Mouse (Mus musculus) ES-Bruce4 (cell line): ENCODE results near the gene Notch2. TPM values are rescaled to one million over a fixed set of nuclear protein-coding genes. Genes with fewer than 3 reads are reported as not detected.

Experiments used
- H3K27ac ChIP-seq: 2 replicates; pipeline ENCODE4 v1.5.1; 2012; ENCODE audit warnings: low read length, inconsistent platforms; ENCODE audit not compliant: insufficient read depth
- H3K27me3 ChIP-seq: 2 replicates; pipeline ENCODE4 v1.6.1; 2012; ENCODE audit warnings: mild to moderate bottlenecking, low read length, inconsistent platforms; ENCODE audit not compliant: control insufficient read depth, poor library complexity, insufficient read depth, severe bottlenecking
- H3K36me3 ChIP-seq: 2 replicates; pipeline ENCODE4 v1.6.1; 2012; ENCODE audit warnings: inconsistent platforms, mild to moderate bottlenecking, low read length, moderate library complexity; ENCODE audit not compliant: control insufficient read depth, poor library complexity, insufficient read depth, severe bottlenecking
- H3K4me1 ChIP-seq: one replicate; pipeline ENCODE4 v1.8.1; 2011; ENCODE audit warnings: low read length; ENCODE audit not compliant: control insufficient read depth, insufficient read depth
- H3K4me3 ChIP-seq: 2 replicates; pipeline ENCODE4 v1.5.1; 2011; ENCODE audit warnings: low read depth, mild to moderate bottlenecking, low read length
- H3K9ac ChIP-seq: 2 replicates; pipeline ENCODE4 v1.6.1; 2012; ENCODE audit warnings: low read depth, mild to moderate bottlenecking, inconsistent platforms; ENCODE audit not compliant: poor library complexity, severe bottlenecking
- H3K9me3 ChIP-seq: replicated peaks from 2 replicates; pipeline ENCODE4 v1.6.1; 2012; ENCODE audit warnings: mild to moderate bottlenecking, low read length, inconsistent platforms; ENCODE audit not compliant: control insufficient read depth, poor library complexity, insufficient read depth, severe bottlenecking
- CTCF ChIP-seq: IDR thresholded peaks from one replicate; pipeline ENCODE4 v1.8.1; 2011; ENCODE audit warnings: low read depth, low read length
- EP300 ChIP-seq: IDR thresholded peaks from 2 replicates; pipeline ENCODE4 v1.6.1; 2011; ENCODE audit warnings: low read depth, low read length; ENCODE audit not compliant: insufficient read depth
- POLR2A ChIP-seq: IDR thresholded peaks from one replicate; pipeline ENCODE4 v1.8.1; 2011; ENCODE audit warnings: low read length; ENCODE audit not compliant: insufficient read depth
- polyA plus RNA-seq: library from polyadenylated mRNA; stranded (reverse); fragments of >200 nt; gene quantifications from 2 replicates; pipeline ENCODE4 v1.2.4, GENCODE M21; 2011; ENCODE audit warnings: low read depth; ENCODE audit not compliant: missing spikeins, insufficient read depth, insufficient read length

Gene Notch2
- polyA plus RNA-seq = 23.2 and 23.5 TPM in 2 replicates

GRCm38 (mm10) chr3:98013401-98014281 lies at the start of gene Notch2:
TSS of gene Notch2 (plus strand) at chr3:98013527.
- no peaks in the 10 kb centered on the region for H3K27me3 ChIP-seq
- peak; percentile 28 for TF ChIP-seq POLR2A
- no peak for TF ChIP-seq CTCF
- 0 out of 2 replicates have a peak, but pooled peaks have one; percentile 12 for TF ChIP-seq EP300
- no peaks in the 10 kb centered on the region for H3K4me1 ChIP-seq
- no peak within 1 kb of the TSS for H3K27ac ChIP-seq
- peak within 1 kb of the TSS; percentile 86 for H3K4me3 ChIP-seq
- peak within 1 kb of the TSS; percentile 78 for H3K9ac ChIP-seq
- no peaks in the 10 kb centered on the region for H3K36me3 ChIP-seq
- H3K9me3 ChIP-seq = no peaks in the 10 kb centered on the region

DNA sequence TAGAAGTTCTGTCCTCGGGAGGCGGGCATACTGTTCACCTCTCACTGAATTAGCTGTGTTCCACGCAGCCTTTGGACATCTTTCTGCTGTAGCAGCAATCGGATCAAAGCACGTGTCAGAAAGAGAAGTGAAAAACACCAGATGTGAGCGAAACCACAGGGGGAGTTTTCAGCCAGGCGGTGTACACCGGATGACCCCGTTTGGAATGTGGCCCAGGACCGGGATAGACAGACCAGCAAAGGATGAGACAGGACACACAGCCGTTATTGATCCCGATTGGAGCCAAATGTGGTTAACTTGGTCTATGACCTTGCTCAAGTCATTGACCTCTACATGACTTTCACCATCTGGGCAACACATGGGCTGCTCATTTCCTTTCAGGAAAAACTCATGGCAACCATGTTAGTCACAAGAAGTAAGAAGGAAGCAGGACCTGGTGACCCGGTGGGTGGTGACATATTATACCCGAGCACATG lies 48.4 kb upstream of the Notch2 start:
- H3K4me1 ChIP-seq = no peaks in the 10 kb centered on the region
- H3K36me3 ChIP-seq = no peaks in the 10 kb centered on the region
- H3K9ac ChIP-seq = no peak overlapping the region
- TF ChIP-seq POLR2A = no peak
- no peak for TF ChIP-seq CTCF
- TF ChIP-seq EP300 = no peak
- no peaks in the 10 kb centered on the region for H3K27me3 ChIP-seq
- H3K9me3 ChIP-seq = no peaks in the 10 kb centered on the region
- H3K4me3 ChIP-seq = no peak overlapping the region
- H3K27ac ChIP-seq = no peak overlapping the region

DNA sequence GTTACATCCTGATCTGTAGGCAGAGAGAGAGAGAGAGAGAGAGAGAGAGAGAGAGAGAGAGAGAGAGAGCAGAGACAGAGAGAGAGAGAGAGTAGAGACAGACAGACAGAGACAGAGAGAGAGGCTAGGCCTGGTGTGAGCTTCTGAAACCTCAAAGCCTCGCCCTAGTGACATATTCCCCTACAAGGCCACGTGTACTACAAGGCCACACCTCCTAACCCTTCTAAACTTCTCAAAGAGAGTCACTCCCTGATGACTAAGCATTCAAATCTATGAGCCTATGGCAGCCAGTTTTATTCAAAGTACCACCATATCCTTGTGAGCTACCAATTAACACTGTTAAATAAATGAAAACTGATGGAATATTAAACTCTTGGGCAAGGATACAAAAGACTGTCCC lies 45.7 kb upstream of the Notch2 start:
- no peak overlapping the region for H3K9ac ChIP-seq
- TF ChIP-seq CTCF (no peak), EP300 (no peak), POLR2A (no peak)
- H3K9me3 ChIP-seq = no peaks in the 10 kb centered on the region
- H3K36me3 ChIP-seq = no peaks in the 10 kb centered on the region
- H3K27ac ChIP-seq = no peak overlapping the region
- H3K27me3 ChIP-seq = no peaks in the 10 kb centered on the region
- H3K4me3 ChIP-seq = no peak overlapping the region
- no peaks in the 10 kb centered on the region for H3K4me1 ChIP-seq

GRCm38 (mm10) chr3:97968191-97968590 lies 45.1 kb upstream of the Notch2 start:
- H3K4me3 ChIP-seq = no peak overlapping the region
- no peaks in the 10 kb centered on the region for H3K36me3 ChIP-seq
- no peak for TF ChIP-seq POLR2A
- TF ChIP-seq EP300 = no peak
- TF ChIP-seq CTCF = no peak
- H3K27me3 ChIP-seq = no peaks in the 10 kb centered on the region
- no peaks in the 10 kb centered on the region for H3K4me1 ChIP-seq
- no peaks in the 10 kb centered on the region for H3K9me3 ChIP-seq
- no peak overlapping the region for H3K9ac ChIP-seq
- H3K27ac ChIP-seq = no peak overlapping the region

DNA sequence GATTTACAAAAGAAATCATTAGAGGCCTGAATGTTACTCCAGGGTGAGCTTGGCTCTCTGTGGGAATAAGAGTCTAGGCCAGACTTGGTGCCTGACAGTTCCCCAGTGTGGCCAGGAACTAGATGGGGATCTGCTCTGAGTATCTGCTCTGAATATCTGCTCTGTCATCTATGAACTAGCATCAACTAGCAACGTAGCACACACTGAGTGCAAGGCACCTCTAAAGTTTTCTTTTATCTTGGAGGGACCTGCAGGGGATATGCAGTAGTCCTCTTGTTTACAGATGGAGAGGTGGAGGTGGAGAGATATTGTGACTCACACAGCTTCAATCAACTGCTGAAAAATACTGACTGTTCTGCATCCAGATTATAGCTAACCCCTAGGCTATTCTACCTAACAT lies 44.3 kb upstream of the Notch2 start:
- H3K36me3 ChIP-seq = no peaks in the 10 kb centered on the region
- H3K9ac ChIP-seq = no peak overlapping the region
- no peaks in the 10 kb centered on the region for H3K27me3 ChIP-seq
- TF ChIP-seq EP300 = no peak
- no peak for TF ChIP-seq CTCF
- no peak for TF ChIP-seq POLR2A
- H3K4me1 ChIP-seq = no peaks in the 10 kb centered on the region
- H3K9me3 ChIP-seq = no peaks in the 10 kb centered on the region
- no peak overlapping the region for H3K4me3 ChIP-seq
- no peak overlapping the region for H3K27ac ChIP-seq

GRCm38 (mm10) chr3:97971117-97971516 lies 42.2 kb upstream of the Notch2 start:
- H3K9me3 ChIP-seq = no peaks in the 10 kb centered on the region
- no peaks in the 10 kb centered on the region for H3K27me3 ChIP-seq
- TF ChIP-seq CTCF = no peak
- no peak for TF ChIP-seq EP300
- TF ChIP-seq POLR2A = no peak
- no peak overlapping the region for H3K4me3 ChIP-seq
- no peaks in the 10 kb centered on the region for H3K4me1 ChIP-seq
- no peak overlapping the region for H3K27ac ChIP-seq
- H3K9ac ChIP-seq = no peak overlapping the region
- no peaks in the 10 kb centered on the region for H3K36me3 ChIP-seq
